Mouse (Mus musculus): ENCODE data around the gene Nrg3. TPM values are rescaled to one million over a fixed set of nuclear protein-coding genes. Genes with fewer than 3 reads are reported as not detected.
"Not testable (repeated sequence)": the region's sequence is repeated elsewhere in the genome, so short reads cannot be mapped to it uniquely, and the experiment has no call there.

The Nrg3 gene
- polyA plus RNA-seq, 1 experiment from 2014 or later, result 0.47 TPM

DNA sequence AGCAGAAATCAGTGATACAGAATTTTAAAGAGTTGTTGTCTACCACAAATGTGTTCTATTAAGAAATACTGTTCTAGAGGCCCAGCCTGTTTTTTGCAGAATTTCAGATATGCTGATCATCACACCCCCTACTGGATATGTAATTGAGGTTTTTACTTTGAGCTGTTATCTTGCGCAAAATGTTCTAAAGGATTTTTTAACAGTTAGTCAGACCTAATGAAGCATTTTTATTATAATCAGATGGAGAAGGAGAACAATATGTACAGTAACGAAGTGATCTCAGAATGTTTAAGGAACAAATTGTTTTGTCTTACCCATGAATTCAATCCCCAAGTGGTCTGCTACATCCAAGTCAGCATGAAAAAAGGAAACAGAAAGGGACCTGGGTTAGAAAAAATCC, 963.9 kb downstream of the Nrg3 start:
- Histone ChIP-seq H3K27me3 (replicated peaks; ENCODE audit: low read depth, poor library complexity, severe bottlenecking) (no peaks in the 10 kb centered on the region), H3K36me3 (replicated peaks) (no peaks in the 10 kb centered on the region), H3K4me3 (no peak overlapping the region), H3K4me1 (no peaks in the 10 kb centered on the region), H3K27ac (replicated peaks) (no peak overlapping the region), H3K9me3 (no peaks in the 10 kb centered on the region)
- 86% methylated on average over 2 of the region's 2 CpGs for WGBS
- DNase-seq (ENCODE audit: low spot score), result no peak

DNA sequence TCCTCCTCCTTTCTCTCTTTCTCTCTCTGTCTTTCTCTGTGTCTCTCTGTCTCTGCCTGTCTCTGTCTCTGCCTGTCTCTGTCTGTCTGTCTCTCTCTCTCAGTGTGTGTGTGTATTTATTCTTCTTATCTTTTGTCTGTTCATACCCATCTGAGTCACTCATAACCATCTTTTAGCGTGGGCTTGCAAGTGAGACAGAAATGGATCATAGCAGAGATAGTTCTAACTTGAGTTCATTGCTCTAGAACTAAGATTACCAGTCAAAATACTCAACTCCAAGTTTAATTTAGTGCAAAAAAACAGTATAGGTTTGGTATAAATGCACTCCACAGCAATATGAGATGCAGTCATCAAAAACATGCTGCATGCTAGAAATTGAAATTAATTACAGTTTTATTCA, 977.9 kb downstream of the Nrg3 start:
- H3K27ac ChIP-seq (replicated peaks), result no peak overlapping the region
- no peak for DNase-seq (ENCODE audit: low spot score)
- 57% methylated on average over 1 of the region's 1 CpGs for WGBS

DNA sequence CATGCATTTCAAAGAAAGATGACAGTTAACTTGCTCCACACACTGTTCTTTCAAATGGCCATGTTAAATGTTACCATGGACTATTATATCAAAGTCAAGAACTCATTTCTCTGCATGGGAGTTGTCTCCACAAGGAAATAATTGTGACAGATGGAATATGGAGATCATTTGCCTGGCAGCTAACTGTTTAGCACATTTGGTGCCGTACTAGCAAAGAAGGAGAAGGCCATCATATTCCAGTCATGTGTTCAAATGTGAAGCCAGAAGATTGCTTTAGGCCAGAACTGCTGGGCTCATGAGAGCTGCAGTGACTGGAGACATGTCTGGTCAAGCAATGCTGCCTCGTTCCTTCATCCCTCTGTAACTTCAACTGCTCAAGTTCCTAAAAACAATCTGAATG, 1025.8 kb downstream of the Nrg3 start:
- H3K9me3 ChIP-seq, result no peaks in the 10 kb centered on the region
- WGBS, result 88% methylated on average over 2 of the region's 2 CpGs
- no peak for DNase-seq (ENCODE audit: low spot score)
- H3K4me3 ChIP-seq, result no peak overlapping the region
- H3K4me1 ChIP-seq, result no peaks in the 10 kb centered on the region
- H3K27me3 ChIP-seq (replicated peaks; ENCODE audit: low read depth, poor library complexity, severe bottlenecking), result no peaks in the 10 kb centered on the region
- no peaks in the 10 kb centered on the region for H3K36me3 ChIP-seq (replicated peaks)
- H3K27ac ChIP-seq (replicated peaks), result no peak overlapping the region

More for the DNA sequence above, 977.9 kb downstream of the Nrg3 start:
- Histone ChIP-seq H3K36me3 (replicated peaks) (no peaks in the 10 kb centered on the region), H3K27me3 (replicated peaks; ENCODE audit: low read depth, poor library complexity, severe bottlenecking) (no peaks in the 10 kb centered on the region), H3K4me1 (no peaks in the 10 kb centered on the region), H3K4me3 (no peak overlapping the region), H3K9me3 (no peaks in the 10 kb centered on the region)

DNA sequence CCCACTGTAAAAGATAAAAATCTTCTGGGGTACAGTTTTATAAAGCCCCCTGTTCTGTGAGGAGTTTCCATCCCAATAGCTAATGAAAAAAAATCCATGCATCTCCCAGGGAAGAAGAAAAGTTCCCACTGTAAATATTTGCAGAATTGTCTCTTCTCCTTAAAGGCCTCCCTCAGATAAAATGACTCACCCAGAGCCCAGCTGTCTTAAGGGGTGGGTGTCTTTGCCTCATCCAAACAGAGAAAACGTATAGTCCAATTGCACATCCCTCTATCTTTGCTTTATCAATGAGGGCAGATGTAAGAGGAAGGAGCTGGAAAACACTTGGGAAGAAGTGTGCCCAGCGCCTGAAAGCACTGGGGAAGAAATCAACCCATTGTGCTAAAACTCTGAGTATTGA, 1028.1 kb downstream of the Nrg3 start:
- Histone ChIP-seq H3K9me3 (no peaks in the 10 kb centered on the region), H3K27ac (replicated peaks) (no peak overlapping the region), H3K27me3 (replicated peaks; ENCODE audit: low read depth, poor library complexity, severe bottlenecking) (no peaks in the 10 kb centered on the region), H3K36me3 (replicated peaks) (no peaks in the 10 kb centered on the region), H3K4me1 (no peaks in the 10 kb centered on the region), H3K4me3 (no peak overlapping the region)
- 90% methylated on average over 2 of the region's 2 CpGs for WGBS
- no peak for DNase-seq (ENCODE audit: low spot score)

DNA sequence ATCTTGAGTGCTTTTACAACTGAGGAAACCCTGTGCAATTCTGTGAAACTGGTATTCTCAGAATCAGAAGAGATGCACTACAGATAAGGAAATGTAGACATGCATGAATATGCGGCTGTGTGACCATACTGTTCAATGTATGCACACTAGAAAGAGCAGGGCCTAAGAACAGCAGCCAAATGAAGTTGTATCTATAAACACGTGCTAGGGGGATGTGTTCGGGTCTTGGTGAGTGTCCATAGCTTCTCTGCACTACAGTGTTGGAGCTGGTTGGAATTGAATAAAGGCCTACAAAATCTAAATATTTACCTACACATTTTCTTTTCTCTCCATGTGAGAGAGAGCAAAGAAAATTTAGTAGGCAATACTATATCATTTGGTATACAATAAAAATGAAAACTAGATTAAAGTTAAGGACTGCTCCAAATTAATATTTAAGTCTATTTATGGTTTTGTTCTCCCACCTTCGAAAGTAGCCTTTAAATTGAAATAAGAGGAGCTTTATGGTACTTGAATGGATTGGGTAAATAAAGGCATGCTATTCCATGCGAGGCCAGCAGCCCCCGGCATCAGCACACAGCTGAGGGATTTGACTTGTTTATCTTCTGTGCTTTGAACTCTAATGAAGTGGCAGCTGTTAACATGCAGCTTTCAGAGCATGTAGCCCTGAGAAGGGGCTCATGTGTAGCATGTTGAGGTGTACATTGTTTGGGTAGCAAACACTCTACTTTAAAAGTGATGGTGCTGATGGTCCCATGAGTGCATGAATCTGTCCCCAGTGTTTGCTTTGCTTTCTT, 1038.9 kb downstream of the Nrg3 start:
- Histone ChIP-seq H3K36me3 (replicated peaks) (no peaks in the 10 kb centered on the region), H3K4me3 (no peak overlapping the region), H3K27me3 (replicated peaks; ENCODE audit: low read depth, poor library complexity, severe bottlenecking) (no peaks in the 10 kb centered on the region), H3K4me1 (no peaks in the 10 kb centered on the region), H3K27ac (replicated peaks) (no peak overlapping the region), H3K9me3 (no peaks in the 10 kb centered on the region)
- 79% methylated on average over 6 of the region's 6 CpGs for WGBS
- DNase-seq (ENCODE audit: low spot score), result no peak

DNA sequence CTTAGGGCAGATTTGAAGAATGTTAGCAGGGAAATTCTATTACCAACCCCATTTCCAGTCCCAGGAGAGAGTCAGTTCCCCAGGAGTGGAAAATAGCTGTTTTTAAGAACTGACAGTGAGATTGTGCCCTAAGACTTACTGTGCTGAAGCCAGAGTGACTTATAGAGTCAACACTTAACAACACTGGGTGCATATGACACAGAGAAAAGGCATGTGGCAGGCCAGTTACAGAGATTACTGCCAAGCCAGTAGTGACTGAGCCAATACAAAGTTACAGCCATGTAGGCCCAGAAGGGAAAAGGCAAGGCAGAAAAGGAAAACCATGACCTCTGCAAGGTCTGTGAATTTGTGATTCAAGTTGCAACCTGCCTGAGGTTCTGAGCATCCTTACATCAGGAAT, 1098.2 kb downstream of the Nrg3 start:
- no peak for DNase-seq (ENCODE audit: low spot score)
- Histone ChIP-seq H3K27ac (replicated peaks) (no peak overlapping the region), H3K9me3 (no peaks in the 10 kb centered on the region), H3K4me1 (no peaks in the 10 kb centered on the region), H3K27me3 (replicated peaks; ENCODE audit: low read depth, poor library complexity, severe bottlenecking) (no peaks in the 10 kb centered on the region), H3K4me3 (no peak overlapping the region), H3K36me3 (replicated peaks) (no peaks in the 10 kb centered on the region)

DNA sequence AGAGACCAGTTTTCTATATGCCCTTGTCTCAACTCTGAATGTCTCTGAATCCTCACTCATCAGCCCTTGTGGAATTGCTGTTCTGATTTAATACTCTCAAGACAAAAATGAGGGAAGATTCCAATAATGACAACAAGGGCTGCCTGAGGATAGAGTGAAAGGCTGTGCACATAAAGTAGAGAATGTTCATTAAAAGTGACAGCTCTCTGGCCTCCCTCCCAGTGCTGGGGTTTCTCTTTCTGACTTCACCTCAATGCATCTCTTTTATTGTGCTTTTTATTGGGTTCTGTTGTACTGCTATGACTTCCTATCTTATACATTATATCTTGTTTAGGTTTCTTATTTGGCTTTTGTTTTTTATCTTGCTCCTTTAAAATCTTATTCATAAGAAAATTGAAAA, 1131.9 kb downstream of the Nrg3 start:
- Histone ChIP-seq H3K27ac (replicated peaks) (no peak overlapping the region), H3K9me3 (no peaks in the 10 kb centered on the region), H3K36me3 (replicated peaks) (no peaks in the 10 kb centered on the region), H3K4me1 (no peaks in the 10 kb centered on the region), H3K4me3 (no peak overlapping the region), H3K27me3 (replicated peaks; ENCODE audit: low read depth, poor library complexity, severe bottlenecking) (no peaks in the 10 kb centered on the region)
- no peak for DNase-seq (ENCODE audit: low spot score)

DNA sequence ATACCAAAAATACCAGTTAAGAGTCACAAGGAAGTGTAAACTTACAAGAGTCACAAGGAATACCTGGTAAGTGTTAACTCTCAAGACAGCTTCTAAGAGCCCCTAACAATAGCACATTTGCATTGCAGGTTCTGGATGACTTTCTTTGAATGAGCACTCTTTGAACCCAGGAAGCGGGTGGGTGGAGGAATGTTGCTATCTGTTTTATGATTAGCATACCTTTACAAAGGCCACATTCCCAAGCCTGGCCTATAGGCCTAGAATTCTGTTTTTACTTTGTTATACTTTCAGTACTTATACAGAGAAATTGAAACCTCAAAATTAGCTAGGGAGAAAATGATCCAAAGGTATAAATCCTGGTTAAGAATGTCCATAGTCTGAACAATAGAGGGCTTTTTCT, 1150.0 kb downstream of the Nrg3 start:
- H3K4me1 ChIP-seq; H3K27ac ChIP-seq (replicated peaks); H3K4me3 ChIP-seq; H3K27me3 ChIP-seq (replicated peaks; ENCODE audit: low read depth, poor library complexity, severe bottlenecking); H3K36me3 ChIP-seq (replicated peaks); H3K9me3 ChIP-seq; DNase-seq (ENCODE audit: low spot score): not testable (repeated sequence)
- whole genome bisulfite sequencing, result 70% methylated on average over 1 of the region's 1 CpGs

DNA sequence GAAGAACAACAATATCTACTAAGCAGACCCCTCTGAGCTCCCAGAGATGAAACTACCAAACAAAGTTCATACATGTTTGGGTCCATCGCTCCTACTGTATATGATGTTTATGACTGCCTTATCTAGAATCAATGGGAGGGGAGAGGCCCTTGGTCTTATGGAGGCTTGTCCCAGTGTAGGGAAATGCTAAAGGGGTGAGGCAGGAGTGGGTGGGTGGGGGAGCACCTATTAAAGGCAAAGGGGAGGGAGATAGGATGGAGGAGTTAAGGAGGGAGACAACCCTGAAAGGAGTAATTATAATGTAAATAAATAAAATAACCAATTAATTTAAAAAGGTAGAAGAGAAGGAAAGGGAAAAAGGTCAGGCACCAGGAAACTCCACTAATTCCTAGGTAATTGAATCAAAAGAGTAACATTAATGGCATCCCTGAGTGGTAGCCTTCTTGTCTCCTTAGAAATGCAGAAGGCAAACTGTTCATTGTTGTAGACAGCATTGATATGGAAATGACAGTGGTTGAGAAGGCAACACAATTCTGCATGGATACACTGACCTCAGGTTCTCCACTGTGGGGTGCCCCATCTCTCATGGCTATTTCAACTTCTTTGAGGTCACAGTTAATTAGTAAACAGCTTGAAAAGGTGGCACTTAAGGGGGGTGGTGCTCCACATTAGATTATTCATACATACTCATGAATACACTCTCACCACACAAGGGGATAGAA, 1152.1 kb downstream of the Nrg3 start:
- Histone ChIP-seq H3K4me3 (no peak overlapping the region), H3K27me3 (replicated peaks; ENCODE audit: low read depth, poor library complexity, severe bottlenecking) (no peaks in the 10 kb centered on the region), H3K27ac (replicated peaks) (no peak overlapping the region), H3K4me1 (no peaks in the 10 kb centered on the region), H3K9me3 (no peaks in the 10 kb centered on the region; the same call in 1 of the 2 replicates), H3K36me3 (replicated peaks) (no peaks in the 10 kb centered on the region)
- DNase-seq (ENCODE audit: low spot score), result no peak
- WGBS, result 97% methylated on average over 1 of the region's 1 CpGs

Small RNA genes within 50 kb of the gene (microRNA-seq; reads per million reads assigned to microRNA genes)
- gene Gm27332, result not detected

Measured in embryonic facial prominence, embryonic 10.5 days (tissue).